Mouse (Mus musculus) G1E-ER4 (cell line): ENCODE measurements around the gene Cotl1. TPM values are rescaled to one million over a fixed set of nuclear protein-coding genes. Genes with fewer than 3 reads are reported as not detected.

Experiments
- GATA1 ChIP-seq: IDR thresholded peaks from one replicate; pipeline ENCODE4 v1.8.0; 2012; ENCODE audit warnings: low read length, inconsistent platforms
- polyA plus RNA-seq: library from polyadenylated mRNA; stranded (reverse); fragments of >175 nt; gene quantifications from 2 replicates; pipeline ENCODE4 v1.2.3, GENCODE M21; 2012

Cotl1 gene
- polyA plus RNA-seq, 1 experiment, result 12.3 TPM

DNA sequence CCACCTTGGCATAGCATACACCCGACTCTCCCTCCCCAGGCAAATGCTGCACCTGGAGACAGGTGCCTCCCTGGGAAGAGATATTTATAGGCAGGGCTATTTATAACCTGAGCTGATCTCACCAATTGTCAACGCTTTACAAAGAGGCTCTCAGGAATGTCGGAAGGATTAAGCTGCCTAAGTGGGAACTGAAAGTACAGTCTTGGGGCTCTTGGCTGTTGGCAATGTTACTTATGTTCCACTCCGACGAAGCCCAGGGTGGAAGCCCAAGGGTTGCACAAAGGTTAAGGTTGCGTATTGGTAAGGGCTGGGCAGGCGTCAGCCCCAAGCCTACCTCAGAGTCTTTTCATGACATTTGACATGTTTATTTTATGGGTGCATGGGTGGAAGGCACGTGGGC, 4.2 kb upstream of the Cotl1 start:
- TF ChIP-seq GATA1, result no peak

DNA sequence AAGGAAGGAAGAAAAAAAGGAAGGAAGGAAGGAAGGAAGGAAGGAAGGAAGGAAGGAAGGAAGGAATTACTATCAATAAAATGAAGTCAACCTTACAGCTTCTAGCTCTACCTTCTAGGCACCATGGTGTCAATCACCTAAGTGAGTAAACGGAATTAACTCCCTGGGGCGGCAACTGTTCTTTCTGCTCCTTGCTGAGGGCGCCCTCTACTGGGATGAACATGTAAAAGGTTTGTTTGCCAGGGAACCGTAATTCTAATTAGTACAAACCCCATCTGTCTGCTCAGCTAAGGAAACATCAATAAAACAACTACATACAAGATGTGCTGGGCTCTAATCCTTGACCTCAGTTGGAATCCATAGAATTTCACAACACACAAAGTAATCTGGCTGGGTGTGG, 3.1 kb upstream of the Cotl1 start:
- no peak for TF ChIP-seq GATA1

DNA sequence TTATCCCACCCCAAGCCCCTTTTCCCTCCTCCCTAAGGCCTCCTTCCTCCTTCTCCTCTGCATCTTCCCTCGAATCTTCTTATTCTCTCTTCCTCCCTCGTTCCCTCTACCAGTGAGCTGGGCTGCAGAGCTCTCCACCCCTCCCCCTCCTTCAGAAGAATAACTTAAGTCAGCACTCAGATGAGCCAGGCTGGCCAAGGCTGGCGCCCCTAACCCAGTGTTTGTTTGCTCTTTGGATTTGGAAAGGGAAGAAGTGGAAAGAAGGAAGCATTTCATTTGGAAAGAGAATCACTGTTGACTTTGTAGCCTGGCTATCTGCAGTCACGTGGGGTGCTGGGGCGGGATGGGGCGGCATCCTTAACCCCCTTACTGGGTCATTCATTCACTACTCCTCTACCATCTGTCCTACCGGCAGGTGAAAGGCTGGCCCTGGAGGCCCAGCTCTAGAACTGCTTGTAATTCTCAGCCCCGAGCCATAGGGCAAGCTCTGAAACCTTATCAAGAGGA, 614 bp upstream of the Cotl1 start:
- no peak for TF ChIP-seq GATA1

DNA sequence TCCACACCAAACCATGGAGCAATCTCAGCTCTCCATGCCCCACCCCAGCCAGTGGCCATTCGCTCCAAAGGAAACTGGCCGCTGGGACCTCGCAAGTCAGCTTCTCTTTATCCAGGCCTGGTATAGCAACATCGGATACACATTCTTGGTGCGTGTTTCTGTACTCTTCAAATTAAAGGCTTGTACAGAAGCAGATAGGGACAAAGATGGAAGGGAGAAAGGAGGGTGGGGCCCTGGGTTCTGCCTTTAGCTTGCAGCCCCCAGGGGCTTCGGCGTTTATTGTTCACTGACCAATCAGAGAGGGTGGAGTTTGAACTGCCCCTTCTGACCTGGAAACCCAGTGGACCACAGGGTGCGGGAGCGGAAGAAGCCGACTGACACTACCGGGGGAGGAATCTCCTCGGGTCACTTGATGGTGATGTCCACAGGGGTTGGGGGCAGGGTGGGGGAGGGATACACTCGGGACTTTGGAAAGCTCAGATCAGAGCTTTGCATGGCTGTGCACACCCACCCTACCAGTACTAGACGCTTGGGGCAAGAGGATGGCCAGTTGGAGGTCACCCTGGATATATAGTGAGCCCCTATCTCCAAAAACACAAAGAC, 824 bp downstream of the Cotl1 start:
- TF ChIP-seq GATA1, result no peak

DNA sequence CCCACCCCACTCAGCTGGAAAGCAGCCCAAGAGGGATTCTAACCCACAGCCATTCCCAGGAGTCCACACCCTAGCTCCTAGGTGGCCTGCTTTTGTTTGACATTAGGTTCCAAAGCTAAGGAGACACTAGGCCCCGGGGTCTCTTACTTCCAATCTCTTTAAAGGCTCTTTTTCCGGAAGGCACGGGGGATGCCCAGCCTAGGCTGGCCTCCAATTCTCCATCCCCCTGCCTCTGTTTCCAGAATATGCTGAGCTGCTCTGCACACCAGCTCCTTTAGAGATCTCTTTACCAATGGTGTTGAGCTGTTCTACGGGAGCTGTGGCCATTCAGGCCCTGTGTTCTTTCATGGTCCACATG, 1.4 kb downstream of the Cotl1 start:
- no peak for TF ChIP-seq GATA1

DNA sequence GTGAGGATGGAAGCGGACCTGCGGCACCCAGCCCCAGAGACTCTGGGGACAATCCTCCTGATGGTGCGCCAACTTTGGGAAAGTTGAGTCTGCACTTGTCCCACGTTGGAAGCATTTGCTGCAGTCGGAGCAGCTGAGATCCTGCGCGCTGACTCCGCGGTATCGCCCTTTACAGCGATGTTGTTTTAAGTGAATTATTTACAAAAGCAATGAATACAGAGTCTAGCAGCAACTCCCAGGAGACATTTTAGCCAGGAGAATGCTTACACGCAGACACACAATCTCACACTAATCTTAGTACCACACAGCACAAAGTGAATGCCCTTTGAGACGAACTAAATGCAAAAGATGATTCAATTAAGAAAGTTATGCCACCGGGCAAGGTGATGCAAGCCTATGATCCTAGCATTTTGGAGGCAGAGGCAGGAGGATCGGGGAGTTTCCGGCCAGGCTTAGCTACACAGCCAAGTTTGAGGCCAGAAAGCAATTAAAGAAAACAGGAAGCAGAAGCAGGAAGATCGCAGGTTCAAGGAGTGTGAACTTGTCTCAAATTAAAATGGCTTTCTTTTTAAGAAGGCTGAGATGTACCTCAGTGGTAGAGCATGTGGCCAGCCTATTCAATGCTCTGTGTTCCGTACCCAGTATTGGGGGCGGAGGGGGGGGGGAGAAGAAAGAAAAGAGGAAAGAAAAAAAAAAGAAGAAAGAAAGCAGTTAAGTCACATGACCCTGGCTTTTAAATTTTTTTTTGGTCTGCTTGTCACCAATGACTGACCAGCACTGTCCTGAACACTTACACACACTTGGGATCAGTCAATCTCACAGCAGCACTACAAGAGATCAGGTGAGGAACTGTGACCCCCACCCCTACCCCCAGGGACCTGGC, 2.0 kb downstream of the Cotl1 start:
- TF ChIP-seq GATA1, result no peak

DNA sequence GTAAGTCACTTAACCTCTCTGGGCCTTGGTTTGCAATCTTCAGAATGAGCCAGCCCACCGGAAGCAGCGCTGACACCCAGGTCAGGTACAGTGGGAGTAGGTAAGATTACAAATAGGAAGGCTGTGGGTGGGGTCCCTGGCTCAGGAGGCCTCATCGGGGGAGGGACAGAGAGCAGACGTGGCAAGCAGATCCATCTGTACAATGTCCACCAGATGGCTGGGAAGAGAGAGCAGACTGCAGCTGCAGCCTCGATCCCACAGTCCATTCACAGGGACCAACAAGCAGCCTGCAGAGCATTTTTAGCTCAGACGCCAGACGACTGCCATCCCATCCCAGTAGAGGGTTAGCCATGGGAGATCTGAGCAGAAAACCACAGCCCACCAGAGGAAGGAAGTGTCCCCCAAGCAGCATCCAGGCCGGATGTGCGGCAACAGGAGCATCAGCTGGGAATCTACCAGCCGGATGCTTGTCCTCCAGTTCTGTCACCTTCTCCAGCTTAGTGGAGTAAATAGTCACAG, 2.7 kb downstream of the Cotl1 start:
- TF ChIP-seq GATA1, result no peak

DNA sequence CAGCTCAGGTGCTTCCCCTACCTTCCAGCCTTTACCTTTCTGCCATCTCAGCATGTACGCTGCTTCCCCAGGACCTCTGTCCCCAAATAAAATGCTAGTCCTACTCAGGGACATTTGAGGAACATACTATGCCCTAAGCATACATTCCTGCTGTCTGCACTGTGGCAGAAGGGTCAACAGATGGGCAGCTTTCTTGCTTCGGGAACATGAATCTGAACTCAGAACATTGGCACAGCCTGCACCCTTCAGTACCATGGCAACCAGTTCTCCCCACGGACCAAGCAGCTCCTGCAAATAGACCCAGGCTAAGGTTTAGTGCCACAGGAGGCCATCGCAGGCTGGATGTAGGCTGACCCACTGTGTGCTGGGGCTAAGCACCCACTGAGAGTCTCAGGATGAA, 3.5 kb downstream of the Cotl1 start:
- no peak for TF ChIP-seq GATA1

DNA sequence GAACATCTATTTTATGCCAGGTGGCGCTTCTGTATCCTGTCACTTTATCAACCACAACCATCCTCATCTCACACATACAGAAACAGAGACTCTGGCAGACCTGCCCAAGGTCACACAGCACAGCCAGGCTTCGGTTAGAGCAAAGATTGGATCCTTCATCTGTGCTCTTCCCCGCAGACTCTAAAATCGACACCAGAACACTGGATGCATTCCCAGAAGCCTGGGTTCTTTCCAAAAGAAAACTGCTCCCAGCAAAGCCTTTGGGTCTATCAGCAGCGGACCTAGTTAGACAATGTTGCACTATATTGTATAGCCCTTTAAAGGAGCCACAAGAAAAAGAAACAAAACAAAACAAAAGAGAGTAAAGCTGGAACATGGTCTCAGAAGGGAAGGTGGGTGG, 5.1 kb downstream of the Cotl1 start:
- TF ChIP-seq GATA1, result no peak

DNA sequence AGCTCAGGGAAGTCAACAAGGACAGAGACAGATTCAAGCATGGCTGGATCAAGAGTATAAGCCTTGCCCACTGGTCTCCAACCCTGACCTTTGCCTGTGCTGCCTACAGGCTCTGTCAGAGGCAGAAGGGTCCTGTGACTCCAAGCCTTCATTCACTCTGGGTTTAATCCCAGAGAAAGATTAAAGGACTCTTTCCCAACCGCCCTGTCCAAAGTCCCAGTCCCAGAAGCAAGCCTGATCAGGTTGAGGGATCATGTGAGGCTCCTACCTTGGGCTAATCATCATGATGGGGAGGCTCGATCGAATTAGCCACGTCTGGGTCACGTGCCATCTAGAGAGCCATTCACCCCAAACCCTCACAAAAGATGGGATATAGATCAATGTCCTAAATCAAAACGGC, 5.7 kb downstream of the Cotl1 start:
- TF ChIP-seq GATA1, result no peak

DNA sequence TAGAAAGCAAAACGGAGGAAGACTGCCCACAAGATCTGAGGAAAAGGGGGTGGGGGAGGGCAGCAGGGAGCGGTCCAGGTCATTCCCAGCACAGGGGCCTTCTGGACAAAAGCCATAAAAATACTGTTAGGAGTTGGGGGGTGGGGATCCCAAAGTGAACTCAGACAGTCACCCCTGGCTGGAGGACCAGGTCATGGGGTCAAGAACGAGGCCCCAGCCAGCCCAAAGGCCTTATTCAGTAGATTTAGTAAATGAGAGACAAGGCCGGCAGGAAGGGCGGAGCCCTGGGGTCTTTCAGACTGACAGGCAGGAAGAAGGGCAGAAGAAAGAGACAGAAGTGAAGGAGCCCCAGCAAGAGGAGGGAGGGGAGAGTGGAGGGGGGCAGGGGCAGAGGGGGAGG, 7.4 kb downstream of the Cotl1 start:
- TF ChIP-seq GATA1, result no peak

DNA sequence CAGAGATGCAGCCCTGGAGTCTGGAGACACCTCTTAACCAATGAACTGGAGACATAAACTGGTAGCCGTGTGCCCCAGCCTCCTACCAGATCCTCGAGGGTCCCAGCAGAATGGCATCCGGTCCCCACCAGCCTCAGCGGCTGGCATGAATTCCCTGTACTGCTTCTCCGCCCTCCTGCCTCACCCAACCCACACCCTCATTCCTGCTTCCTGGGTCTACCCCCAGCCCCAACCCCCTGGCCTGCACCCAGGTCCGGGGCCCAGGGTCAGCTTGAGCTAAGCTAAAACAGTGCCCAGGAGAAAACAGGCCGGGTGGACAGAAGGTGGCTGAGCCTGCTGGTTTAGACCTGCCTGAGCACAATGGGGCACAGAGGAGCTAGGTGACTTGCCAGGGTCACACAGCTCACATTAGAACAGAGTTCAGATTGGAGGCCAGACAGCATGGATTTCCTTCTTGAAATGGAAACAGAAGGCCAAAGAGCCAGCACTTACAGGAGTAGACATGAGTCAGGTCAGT, 8.2 kb downstream of the Cotl1 start:
- no peak for TF ChIP-seq GATA1

DNA sequence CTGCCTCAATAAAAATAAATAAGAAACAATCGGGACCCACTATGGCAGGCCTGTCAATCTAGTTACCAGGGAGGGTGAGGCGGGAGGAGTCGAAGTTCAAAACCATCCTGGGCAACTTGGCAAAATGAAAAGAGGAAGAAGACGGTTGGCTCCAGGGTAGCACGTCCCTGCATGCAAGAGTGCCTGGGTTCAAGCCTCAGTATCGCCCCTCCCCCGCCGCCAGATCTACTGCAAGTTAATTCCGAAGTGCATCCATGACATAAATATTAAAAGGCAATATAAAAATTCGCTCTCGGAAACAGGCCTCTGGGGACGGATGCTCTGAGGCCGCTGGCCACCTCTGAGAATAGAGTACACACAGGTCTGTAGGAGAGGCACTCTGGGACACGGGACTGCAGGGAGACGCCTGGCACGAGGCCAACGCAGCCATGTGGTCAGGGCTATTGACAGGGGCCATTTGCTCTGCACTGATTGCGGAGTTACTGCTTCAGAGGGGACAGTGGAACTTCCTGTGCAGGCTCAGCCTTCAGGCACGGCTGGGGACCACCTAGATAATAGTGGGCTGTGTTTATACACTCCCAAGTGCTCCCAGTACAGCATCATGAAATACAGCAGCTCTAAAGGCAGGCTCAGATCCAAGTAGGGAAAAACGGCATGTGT, 8.9 kb downstream of the Cotl1 start:
- TF ChIP-seq GATA1, result no peak

DNA sequence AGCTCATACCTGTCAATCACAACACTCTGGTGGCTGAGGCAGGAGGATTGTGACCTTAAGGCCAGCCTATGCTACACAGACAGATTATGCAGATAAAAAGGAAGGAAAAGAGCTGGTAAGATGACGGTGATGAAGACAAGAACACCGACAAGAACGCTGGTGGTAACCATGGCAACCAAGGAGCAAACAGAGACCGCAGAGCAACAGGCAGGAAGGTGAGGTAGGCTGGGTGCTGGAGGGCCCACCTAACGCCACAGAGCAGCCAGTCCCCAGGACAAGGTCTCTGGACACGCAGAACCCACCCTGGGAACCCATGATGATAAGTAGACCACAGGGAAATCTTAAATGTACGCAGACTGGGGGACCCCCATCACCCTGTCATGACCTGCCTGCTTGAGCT, 9.8 kb downstream of the Cotl1 start:
- no peak for TF ChIP-seq GATA1

DNA sequence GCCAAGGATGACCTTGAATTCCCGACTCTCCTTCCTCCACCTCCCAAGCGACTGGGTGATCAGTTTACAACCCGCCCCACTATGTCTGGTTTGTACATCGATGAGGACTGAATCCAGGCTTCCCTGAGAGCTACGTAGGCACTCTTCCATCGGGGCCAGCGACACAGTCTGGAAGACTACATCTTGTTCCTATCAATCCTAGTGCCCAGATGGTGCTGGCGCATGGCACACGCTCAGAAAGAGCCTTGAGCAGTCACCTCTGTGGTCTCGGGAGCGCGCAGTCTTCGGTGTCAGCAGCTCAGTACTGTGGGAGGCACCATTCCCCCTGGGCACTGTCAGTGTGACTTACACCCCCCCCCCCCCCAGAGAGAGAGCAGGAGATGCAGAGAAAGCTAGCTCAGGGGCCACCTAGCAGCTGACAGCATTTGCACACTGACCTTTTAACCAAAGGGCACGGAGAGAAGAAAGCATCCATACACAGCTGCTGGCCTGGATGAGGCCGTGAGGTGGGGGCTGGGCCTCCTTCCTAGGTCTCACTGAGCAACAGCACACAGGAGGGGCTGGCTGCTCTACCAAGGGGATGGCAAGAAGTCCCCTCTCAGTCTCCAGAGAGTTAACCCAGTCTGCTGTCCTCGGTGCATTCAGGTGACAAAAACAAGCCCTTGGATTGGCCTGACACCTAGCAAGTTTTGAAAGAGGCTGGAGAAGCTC, 10.3 kb downstream of the Cotl1 start:
- no peak for TF ChIP-seq GATA1

DNA sequence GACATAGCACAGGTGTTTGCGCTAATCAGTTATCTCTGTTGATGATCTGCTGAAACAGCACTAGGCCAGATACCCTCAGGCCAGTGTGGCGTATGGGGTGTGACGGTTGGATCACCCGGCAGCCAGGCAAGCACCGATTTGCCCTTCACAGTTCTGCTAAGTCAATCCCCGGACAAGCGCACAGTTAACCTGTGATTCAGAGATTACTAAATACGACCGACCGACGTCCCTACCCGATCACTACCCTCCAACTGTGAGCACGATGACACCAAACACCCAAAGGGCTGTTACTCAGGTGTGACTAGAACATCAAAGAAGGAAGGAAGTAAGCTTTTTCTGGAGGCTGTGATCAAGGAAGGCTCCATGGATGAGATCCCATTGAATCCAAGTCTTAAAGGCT, 10.9 kb downstream of the Cotl1 start:
- TF ChIP-seq GATA1, result no peak

DNA sequence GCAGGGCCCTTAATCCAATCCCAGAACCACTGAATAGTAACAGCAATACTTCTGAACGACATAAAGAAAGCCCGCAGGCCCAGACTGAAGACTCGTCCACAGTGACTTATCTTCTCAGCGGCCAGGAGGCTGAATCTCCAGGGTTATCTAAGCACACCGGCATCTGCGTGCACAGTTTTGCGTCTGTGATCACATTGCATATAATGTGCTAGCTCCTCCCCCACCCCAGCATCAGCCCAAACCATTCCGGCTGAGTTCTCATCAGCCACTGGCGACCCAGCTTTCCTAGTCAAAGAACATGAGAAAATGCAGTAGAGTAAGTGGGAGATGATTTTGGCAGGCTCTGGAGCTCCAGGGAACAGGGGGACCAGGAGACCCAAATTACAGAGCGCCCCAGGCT, 11.3 kb downstream of the Cotl1 start:
- no peak for TF ChIP-seq GATA1
